Mouse (Mus musculus) C2C12 (cell line): Measurements from ENCODE around the gene Tdrd5.

ENCODE experiments used
- CEBPB ChIP-seq: IDR thresholded peaks from one replicate; pipeline ENCODE4 v1.6.1; 2011; ENCODE audit warnings: low read depth, mild to moderate bottlenecking, control low read depth, moderate library complexity
- CTCF ChIP-seq: IDR thresholded peaks from one replicate; pipeline ENCODE4 v1.5.1; 2011; ENCODE audit not compliant: control insufficient read depth, insufficient read depth, insufficient read length
- MAX ChIP-seq: IDR thresholded peaks from one replicate; pipeline ENCODE4 v1.6.1; 2011; ENCODE audit warnings: mild to moderate bottlenecking, control low read depth
- MYOD1 ChIP-seq: IDR thresholded peaks from one replicate; pipeline ENCODE4 v1.6.1; 2011; ENCODE audit warnings: low read depth; ENCODE audit not compliant: control insufficient read depth, insufficient read length
- USF1 ChIP-seq: IDR thresholded peaks from one replicate; pipeline ENCODE4 v1.6.1; 2011; ENCODE audit warnings: low read depth, mild to moderate bottlenecking, control low read depth, moderate library complexity

- no peak for TF ChIP-seq CTCF
- TF ChIP-seq USF1: no peak
- no peak for TF ChIP-seq MAX
- TF ChIP-seq CEBPB: no peak
- no peak for TF ChIP-seq MYOD1
These were observed 81.1 kb downstream of the Tdrd5 start for GRCm38 (mm10) chr1:156222205-156223000.
